Mouse (Mus musculus) small intestine, adult 2 months (tissue): ENCODE results near the gene Omp. TPM values are rescaled to one million over a fixed set of nuclear protein-coding genes. Genes with fewer than 3 reads are reported as not detected.
A peak's percentile ranks its signal among the peaks of the same experiment; 100 is the strongest.

Experiments used
- H3K27ac ChIP-seq: fragments of 200-500 bp; 2 replicates; pipeline ENCODE4 v1.5.1; 2012; ENCODE audit warnings: low read depth, low read length, control low read depth, inconsistent platforms; ENCODE audit not compliant: insufficient read depth
- H3K27me3 ChIP-seq: fragments of 200-500 bp; 2 replicates; pipeline ENCODE4 v1.6.1; 2012; ENCODE audit warnings: mild to moderate bottlenecking, moderate library complexity, low read length, inconsistent platforms; ENCODE audit not compliant: control insufficient read depth, insufficient read depth
- H3K36me3 ChIP-seq: fragments of 200-500 bp; 2 replicates; pipeline ENCODE4 v1.6.1; 2012; ENCODE audit warnings: mild to moderate bottlenecking, low read length, control low read depth, inconsistent platforms; ENCODE audit not compliant: control insufficient read depth, insufficient read depth
- H3K4me1 ChIP-seq: fragments of 200-500 bp; 2 replicates; pipeline ENCODE4 v1.6.1; 2012; ENCODE audit warnings: low read length, inconsistent platforms, mixed read lengths; ENCODE audit not compliant: control insufficient read depth, insufficient read depth, insufficient read length
- H3K4me3 ChIP-seq: fragments of 200-500 bp; 2 replicates; pipeline ENCODE4 v1.5.1; 2012; ENCODE audit warnings: low read depth, mild to moderate bottlenecking, control low read depth, inconsistent platforms, low read length, moderate library complexity
- CTCF ChIP-seq: fragments of 200-500 bp; IDR thresholded peaks from 2 replicates; pipeline ENCODE4 v1.5.1; 2012; ENCODE audit warnings: low read depth, mild to moderate bottlenecking, control low read depth, inconsistent platforms, low read length, moderate library complexity, mixed read lengths; ENCODE audit not compliant: insufficient replicate concordance, insufficient read length; ENCODE audit errors: extremely low read depth
- POLR2A ChIP-seq: fragments of 200-500 bp; IDR thresholded peaks from 2 replicates; pipeline ENCODE4 v1.6.1; 2012; ENCODE audit warnings: low read depth, mild to moderate bottlenecking, control low read depth, inconsistent platforms, low read length, moderate library complexity
- WGBS: fragments of 180-500 bp; shearing (Covaris S2); methylation state at CpG from one replicate; pipeline ENCODE4 v1.1.7; 2018; 5-methylcytosine and 5-hydroxymethylcytosine counted together
- polyA plus RNA-seq: library from polyadenylated mRNA; depleted of rRNA; stranded (reverse); fragments of >200 nt; gene quantifications from 2 replicates; pipeline ENCODE4 v1.2.3, GENCODE M21; 2012

Omp gene
- polyA plus RNA-seq, 1 experiment: 0.65 TPM

- H3K4me3 ChIP-seq: no peak overlapping the region
- H3K27me3 ChIP-seq: no peaks in the 10 kb centered on the region
- WGBS: 73% methylated on average over 9 of the region's 9 CpGs
- H3K27ac ChIP-seq: no peak overlapping the region
- TF ChIP-seq CTCF (no peak), POLR2A (no peak)
- H3K4me1 ChIP-seq: peaks cover 12% of the 10 kb centered on the region
- H3K36me3 ChIP-seq: peaks cover 3% of the 10 kb centered on the region
Measured at GRCm38 (mm10) chr7:98139216-98139615, 6.1 kb downstream of the Omp start.

- H3K36me3 ChIP-seq: peaks cover 3% of the 10 kb centered on the region
- no peak overlapping the region for H3K4me3 ChIP-seq
- no peak overlapping the region for H3K27ac ChIP-seq
- no peak for TF ChIP-seq POLR2A
- TF ChIP-seq CTCF: no peak
- peaks cover 12% of the 10 kb centered on the region for H3K4me1 ChIP-seq
- WGBS: 61% methylated on average over 2 of the region's 2 CpGs
- no peaks in the 10 kb centered on the region for H3K27me3 ChIP-seq
Measured at GRCm38 (mm10) chr7:98137995-98138394, 7.3 kb downstream of the Omp start.

- Histone ChIP-seq H3K27me3 (no peaks in the 10 kb centered on the region), H3K36me3 (peaks cover 3% of the 10 kb centered on the region), H3K4me3 (no peak overlapping the region), H3K27ac (no peak overlapping the region), H3K4me1 (peaks cover 8% of the 10 kb centered on the region)
- WGBS: 73% methylated on average over 3 of the region's 3 CpGs
- TF ChIP-seq POLR2A: no peak
- no peak for TF ChIP-seq CTCF
Measured at GRCm38 (mm10) chr7:98137583-98137982, 7.7 kb downstream of the Omp start.

DNA sequence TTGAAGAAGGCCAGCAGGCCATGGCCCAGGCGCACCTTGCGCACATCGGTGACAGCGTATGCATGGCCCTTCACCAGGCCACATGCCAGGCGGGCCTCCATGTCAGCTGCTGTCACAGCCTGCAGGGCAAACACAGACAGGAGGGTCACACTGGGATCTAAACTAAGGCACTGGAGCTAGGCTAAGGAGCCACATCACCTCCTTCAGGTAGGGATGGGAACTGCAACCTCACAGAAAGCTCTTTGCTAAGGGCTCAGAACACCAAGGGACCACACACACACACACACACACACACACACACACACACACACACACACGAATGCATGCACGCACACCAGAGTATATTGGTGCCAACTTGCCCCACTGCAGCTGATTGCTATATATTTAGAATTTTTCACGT lies 13.6 kb downstream of the Omp start:
- no peak for TF ChIP-seq POLR2A
- no peak for TF ChIP-seq CTCF
- WGBS: 96% methylated on average over 8 of the region's 8 CpGs
- Histone ChIP-seq H3K27me3 (no peaks in the 10 kb centered on the region), H3K4me1 (no peaks in the 10 kb centered on the region), H3K36me3 (peaks cover 8% of the 10 kb centered on the region), H3K27ac (no peak overlapping the region), H3K4me3 (no peak overlapping the region)

GRCm38 (mm10) chr7:98125473-98125872 lies 19.8 kb downstream of the Omp start:
- 36% methylated on average over 5 of the region's 5 CpGs for WGBS

DNA sequence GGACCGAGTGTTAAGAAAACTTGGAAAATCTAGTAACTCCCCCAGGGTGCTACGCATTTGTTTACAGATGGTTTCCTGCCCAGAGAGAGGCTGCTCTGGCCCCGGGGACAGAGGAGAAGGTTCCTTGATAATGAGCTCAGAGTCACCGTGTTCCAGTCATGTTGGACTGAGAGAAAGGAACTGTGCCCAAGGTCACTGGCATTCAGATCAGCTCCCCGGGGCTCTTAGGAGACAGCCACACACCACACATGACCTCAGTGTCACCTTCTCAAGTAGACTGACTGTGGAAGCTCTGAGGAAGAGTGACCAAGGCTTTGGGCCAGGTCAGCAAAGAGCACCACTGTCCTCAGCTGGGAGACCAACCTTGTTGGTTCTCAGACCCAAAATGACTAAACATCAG lies 20.6 kb downstream of the Omp start:
- WGBS: 45% methylated on average over 5 of the region's 5 CpGs
- Histone ChIP-seq H3K27ac (no peak overlapping the region), H3K4me1 (peaks cover 20% of the 10 kb centered on the region), H3K4me3 (no peak overlapping the region), H3K36me3 (peaks cover 8% of the 10 kb centered on the region), H3K27me3 (no peaks in the 10 kb centered on the region)
- no peak for TF ChIP-seq POLR2A
- no peak for TF ChIP-seq CTCF

More at GRCm38 (mm10) chr7:98125473-98125872, 19.8 kb downstream of the Omp start:
- TF ChIP-seq CTCF (peak; percentile 54; the same call in 1 of the 2 replicates), POLR2A (no peak)
- Histone ChIP-seq H3K4me1 (peaks cover 14% of the 10 kb centered on the region), H3K36me3 (peaks cover 8% of the 10 kb centered on the region), H3K27ac (no peak overlapping the region), H3K4me3 (no peak overlapping the region), H3K27me3 (no peaks in the 10 kb centered on the region)

DNA sequence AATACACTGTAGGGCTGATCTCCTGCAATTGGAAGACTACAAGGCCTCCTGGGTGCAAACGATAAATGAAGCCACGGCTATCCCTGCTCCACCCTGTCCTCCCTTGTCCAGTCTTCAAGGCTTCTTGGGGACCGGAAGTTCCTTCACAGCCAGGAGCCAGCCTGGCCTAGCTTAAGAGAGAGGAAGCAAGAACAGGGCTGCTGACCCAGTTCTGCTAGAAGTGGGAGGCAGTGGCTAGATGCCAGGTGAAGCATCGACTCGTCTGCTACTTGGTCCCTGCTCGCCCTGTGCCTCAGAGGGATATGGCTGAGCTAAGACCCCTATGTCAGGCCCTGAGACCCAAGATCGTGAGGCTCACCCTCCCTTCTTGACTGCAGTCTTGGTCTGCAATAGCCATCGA lies 23.6 kb downstream of the Omp start:
- WGBS: 76% methylated on average over 8 of the region's 8 CpGs
- Histone ChIP-seq H3K27ac (peak overlapping the region; percentile 78; the same call in 1 of the 2 replicates), H3K4me1 (peaks cover 43% of the 10 kb centered on the region), H3K4me3 (no peak overlapping the region), H3K36me3 (peaks cover 5% of the 10 kb centered on the region), H3K27me3 (no peaks in the 10 kb centered on the region)
- TF ChIP-seq POLR2A: no peak
- no peak for TF ChIP-seq CTCF

- H3K36me3 ChIP-seq: peaks cover 4% of the 10 kb centered on the region
Measured at GRCm38 (mm10) chr7:98121241-98121640, 24.1 kb downstream of the Omp start.

More at GRCm38 (mm10) chr7:98121241-98121640, 24.1 kb downstream of the Omp start:
- Histone ChIP-seq H3K4me3 (no peak overlapping the region), H3K4me1 (peaks cover 47% of the 10 kb centered on the region), H3K27me3 (no peaks in the 10 kb centered on the region), H3K27ac (peak overlapping the region; percentile 78)
- 55% methylated on average over 3 of the region's 3 CpGs for WGBS
- no peak for TF ChIP-seq POLR2A
- no peak for TF ChIP-seq CTCF
